Mouse (Mus musculus): ENCODE results near the gene Rarres1. TPM values are rescaled to one million over a fixed set of nuclear protein-coding genes. Genes with fewer than 3 reads are reported as not detected.

Gene Rarres1
- total RNA-seq, 2 experiments from 2014 or later = 0.15 TPM; not detected in 1

- peak; percentile 98 for ATAC-seq (replicated peaks; ENCODE audit: poor library complexity, severe bottlenecking)
Observed at GRCm38 (mm10) chr3:67429999-67430380, 85.3 kb downstream of the Rarres1 start, which contains the start of gene Gfm1. Gene Gfm1 (plus strand): TSS chr3:67430096.

DNA sequence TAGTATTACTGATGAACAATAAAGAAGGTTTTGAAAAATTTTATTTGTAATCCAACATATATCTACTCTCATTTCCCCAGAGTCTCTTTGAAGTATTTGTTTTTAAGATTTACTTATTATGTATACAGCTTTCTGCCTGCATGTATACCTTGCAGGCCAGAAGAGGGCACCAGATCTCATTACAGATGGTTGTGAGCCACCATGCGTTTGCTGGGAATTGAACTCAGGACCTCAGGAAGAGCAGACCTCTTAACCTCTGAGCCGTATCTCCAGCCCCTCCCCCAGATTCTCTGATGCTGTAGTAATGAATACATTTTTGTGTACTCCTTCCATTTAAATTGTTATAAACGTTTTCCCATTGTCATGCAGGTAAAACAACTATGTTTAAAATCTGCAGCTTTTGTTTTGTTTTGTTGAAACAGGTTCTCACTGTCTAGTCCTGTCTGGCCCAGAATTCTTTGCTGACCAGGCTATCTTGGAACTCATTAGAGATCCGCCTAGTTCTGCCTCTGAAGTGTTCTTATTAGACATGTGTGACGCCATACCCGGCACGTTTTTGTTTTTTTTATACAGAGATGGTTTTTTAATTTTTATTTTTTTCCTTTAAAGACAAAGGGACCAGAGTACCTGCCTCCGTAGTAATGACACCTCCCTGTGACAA lies 85.9 kb downstream of the Rarres1 start:
- peak; percentile 10 for ATAC-seq (replicated peaks; ENCODE audit: poor library complexity, severe bottlenecking)

Other genes with a start within 250 kb of the Rarres1 start
- 1.6 TPM in 1 of 2 replicates, not detected in the other for gene Mlf1, start 141.4 kb downstream of the Rarres1 start, total RNA-seq (2014; fragmentation: Nextera tagmentation)
- 0.72 and 1.0 TPM in 2 replicates for gene Mlf1, start 141.4 kb downstream of the Rarres1 start, total RNA-seq (2017)
- gene Gm17402, start 140.4 kb downstream of the Rarres1 start, total RNA-seq (2014; fragmentation: Nextera tagmentation) = not detected in 2 replicates
- gene Gm17402, start 140.4 kb downstream of the Rarres1 start, total RNA-seq (2017) = not detected in 2 replicates
- 34.3 and 44.6 TPM in 2 replicates for gene Gfm1, start 85.4 kb downstream of the Rarres1 start, total RNA-seq (2014; fragmentation: Nextera tagmentation)
- 59.4 and 108 TPM in 2 replicates for gene Gfm1, start 85.4 kb downstream of the Rarres1 start, total RNA-seq (2017)
- gene Lxn, start 51.6 kb downstream of the Rarres1 start, total RNA-seq (2014; fragmentation: Nextera tagmentation) = 37.1 and 43.1 TPM in 2 replicates
- 15.1 and 22.8 TPM in 2 replicates for gene Lxn, start 51.6 kb downstream of the Rarres1 start, total RNA-seq (2017)
- gene Mfsd1, start 67.2 kb upstream of the Rarres1 start, total RNA-seq (2014; fragmentation: Nextera tagmentation) = 41.5 and 51.5 TPM in 2 replicates
- 167 and 180 TPM in 2 replicates for gene Mfsd1, start 67.2 kb upstream of the Rarres1 start, total RNA-seq (2017)

Measured in granulocyte monocyte progenitor cell, adult 5-6 weeks (primary cell).